Mouse (Mus musculus) midbrain, embryonic 13.5 days (tissue): ENCODE results near the gene Pitpnb. TPM values are rescaled to one million over a fixed set of nuclear protein-coding genes. Genes with fewer than 3 reads are reported as not detected.

ENCODE experiments used
- ATAC-seq: fragments of 200-750 bp; cut with Nextera tagmentation; 2 replicates; pipeline ENCODE4 v1.8.0; 2017; ENCODE audit warnings: mild to moderate bottlenecking, moderate TSS enrichment, moderate library complexity
- H3K27ac ChIP-seq: fragments of 300-500 bp; sonication (generic); 2 replicates; pipeline ENCODE4 v1.5.1; 2015; ENCODE audit warnings: inconsistent platforms, mild to moderate bottlenecking, moderate library complexity
- H3K27me3 ChIP-seq: fragments of 300-500 bp; sonication (generic); 2 replicates; pipeline ENCODE4 v1.6.1; 2015; ENCODE audit warnings: mild to moderate bottlenecking, inconsistent platforms
- H3K36me3 ChIP-seq: fragments of 300-500 bp; sonication (generic); 2 replicates; pipeline ENCODE4 v1.6.1; 2015; ENCODE audit warnings: mild to moderate bottlenecking, inconsistent platforms
- H3K4me1 ChIP-seq: fragments of 300-500 bp; sonication (generic); replicated peaks from 2 replicates; pipeline ENCODE4 v1.6.1; 2015; ENCODE audit warnings: inconsistent platforms
- H3K4me2 ChIP-seq: fragments of 300-500 bp; sonication (generic); replicated peaks from 2 replicates; pipeline ENCODE4 v1.6.1; 2015; ENCODE audit warnings: moderate library complexity, mild to moderate bottlenecking, inconsistent platforms
- H3K4me3 ChIP-seq: fragments of 300-500 bp; sonication (generic); replicated peaks from 2 replicates; pipeline ENCODE4 v1.5.1; 2015; ENCODE audit warnings: mild to moderate bottlenecking, inconsistent platforms
- H3K9ac ChIP-seq: fragments of 300-500 bp; sonication (generic); replicated peaks from 2 replicates; pipeline ENCODE4 v1.6.1; 2015; ENCODE audit warnings: mild to moderate bottlenecking, inconsistent platforms
- H3K9me3 ChIP-seq: fragments of 300-500 bp; sonication (generic); 2 replicates; pipeline ENCODE4 v1.6.1; 2016; ENCODE audit warnings: mild to moderate bottlenecking, inconsistent platforms
- WGBS: fragments of 180-500 bp; shearing (Covaris S2); methylation state at CpG from one replicate; pipeline ENCODE4 v1.1.7; 2015; 5-methylcytosine and 5-hydroxymethylcytosine counted together
- polyA plus RNA-seq: library from polyadenylated mRNA; unstranded; fragments of >200 nt; fragmentation: Nextera tagmentation; extraction: Ambion mirVana; gene quantifications from 2 replicates; pipeline ENCODE4 v1.2.1, GENCODE M21; 2015

Pitpnb gene
- polyA plus RNA-seq, 1 experiment from 2014 or later, result 101 TPM

DNA sequence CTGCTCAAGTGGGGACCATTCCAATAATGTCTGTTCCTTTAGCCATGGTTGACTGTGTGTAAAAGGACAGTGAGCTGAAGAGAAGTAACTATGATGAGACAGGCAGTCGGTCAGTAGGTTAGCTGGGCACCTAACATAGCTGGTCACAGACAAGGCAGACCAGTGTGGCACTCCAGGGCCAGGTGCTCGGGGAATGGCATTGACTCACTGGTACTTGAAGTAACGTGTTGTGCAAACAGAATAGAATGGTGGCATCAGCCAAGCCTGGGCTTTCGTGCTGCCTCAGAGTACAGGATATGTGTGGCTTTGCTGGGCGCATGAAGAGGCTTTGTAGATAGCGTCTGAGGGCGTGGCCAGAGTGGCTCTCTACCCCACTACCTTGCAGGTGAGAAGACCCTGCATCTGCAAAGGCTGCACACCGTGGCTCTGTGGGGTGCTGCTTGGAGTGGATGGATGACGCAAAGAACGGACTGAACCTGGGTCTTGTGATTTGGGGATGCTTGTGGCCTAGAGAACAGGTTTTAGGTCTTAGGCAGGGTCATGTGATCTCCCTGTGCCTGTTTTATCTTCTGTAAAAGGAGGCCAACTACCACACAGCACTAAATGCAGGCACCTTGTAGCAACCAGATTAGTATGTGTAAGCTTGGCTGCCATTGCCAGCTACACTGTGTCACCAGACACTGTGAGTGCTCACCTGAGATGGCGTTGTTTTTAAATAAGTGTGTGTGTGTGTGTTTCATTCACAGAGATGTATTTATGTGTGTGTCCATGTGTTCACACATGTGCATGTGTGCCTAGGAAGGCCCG is 26.5 kb downstream of the Pitpnb start:
- H3K4me1 ChIP-seq, result no peaks in the 10 kb centered on the region
- H3K9ac ChIP-seq, result no peak overlapping the region
- WGBS, result 96% methylated on average over 12 of the region's 12 CpGs
- H3K27me3 ChIP-seq, result no peaks in the 10 kb centered on the region
- H3K9me3 ChIP-seq, result no peaks in the 10 kb centered on the region
- no peak overlapping the region for H3K4me3 ChIP-seq
- no peak for ATAC-seq
- H3K36me3 ChIP-seq, result peaks cover 64% of the 10 kb centered on the region
- H3K4me2 ChIP-seq, result no peak overlapping the region
- no peak overlapping the region for H3K27ac ChIP-seq

DNA sequence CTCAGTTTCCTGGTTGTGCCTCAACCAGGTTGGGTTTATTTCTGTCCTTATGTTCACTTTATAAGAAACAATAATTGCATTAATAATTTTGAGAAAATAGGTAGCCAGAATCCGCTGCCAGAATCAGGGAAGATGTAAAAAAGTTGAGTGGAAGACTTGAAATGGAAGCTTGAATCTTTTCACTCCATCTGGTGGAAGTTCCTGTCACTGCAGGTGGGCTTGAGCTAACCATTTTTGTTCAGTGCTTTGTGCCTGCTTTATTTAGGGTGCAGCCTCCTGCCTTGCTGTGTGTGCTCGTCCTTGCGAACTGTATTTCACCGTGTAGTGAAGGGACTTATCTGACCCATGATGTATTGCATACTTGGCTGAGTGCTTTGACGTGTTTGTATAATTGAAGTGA is 30.0 kb downstream of the Pitpnb start:
- Histone ChIP-seq H3K27me3 (no peaks in the 10 kb centered on the region), H3K4me2 (no peak overlapping the region), H3K4me1 (peaks cover 5% of the 10 kb centered on the region), H3K36me3 (peaks cover 72% of the 10 kb centered on the region), H3K9ac (no peak overlapping the region), H3K27ac (no peak overlapping the region), H3K4me3 (no peak overlapping the region), H3K9me3 (no peaks in the 10 kb centered on the region)
- ATAC-seq, result no peak
- 82% methylated on average over 5 of the region's 5 CpGs for WGBS

DNA sequence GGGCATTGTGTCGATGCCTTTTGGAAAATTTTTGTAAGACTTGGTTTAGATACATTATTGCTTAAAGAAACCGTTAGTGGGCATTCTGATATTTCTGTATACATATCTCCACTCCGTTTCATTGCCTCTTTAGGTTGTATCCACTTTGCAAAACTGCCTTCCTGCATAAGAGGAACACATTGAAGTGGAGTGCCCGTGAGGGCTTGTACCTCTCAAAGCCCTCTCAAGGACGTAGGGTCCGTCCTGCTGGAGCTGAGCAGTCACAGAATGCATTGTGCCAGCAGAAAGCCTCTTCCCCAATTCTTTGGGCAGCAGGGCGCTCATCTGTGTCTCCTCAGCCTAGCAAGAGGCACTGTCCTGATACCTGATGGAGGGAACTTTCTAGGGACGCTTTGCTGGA is 30.5 kb downstream of the Pitpnb start:
- no peak overlapping the region for H3K27ac ChIP-seq
- ATAC-seq, result no peak
- no peaks in the 10 kb centered on the region for H3K9me3 ChIP-seq
- H3K9ac ChIP-seq, result no peak overlapping the region
- H3K27me3 ChIP-seq, result no peaks in the 10 kb centered on the region
- H3K4me2 ChIP-seq, result no peak overlapping the region
- H3K4me1 ChIP-seq, result peaks cover 10% of the 10 kb centered on the region
- H3K36me3 ChIP-seq, result peaks cover 67% of the 10 kb centered on the region
- H3K4me3 ChIP-seq, result no peak overlapping the region
- WGBS, result 87% methylated on average over 8 of the region's 8 CpGs

DNA sequence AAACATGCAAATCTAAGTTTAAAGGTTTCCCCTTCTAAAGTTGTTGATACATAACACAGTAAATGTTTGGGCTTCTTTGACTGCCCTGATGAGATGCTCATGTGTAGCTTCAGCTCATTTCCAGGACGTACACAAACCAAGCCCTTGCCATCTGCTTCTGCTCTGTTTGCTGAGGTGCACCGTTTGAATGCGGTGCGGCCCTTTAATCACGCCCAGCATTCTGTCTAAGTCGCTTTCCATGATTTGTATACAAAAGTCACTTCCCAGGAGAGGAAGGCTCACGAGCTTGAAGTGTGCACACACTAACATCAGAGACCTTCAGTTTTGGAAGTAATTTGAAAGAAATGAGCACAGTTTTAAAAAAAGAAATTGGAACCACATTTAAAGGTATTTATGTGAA is 31.3 kb downstream of the Pitpnb start:
- 54% methylated on average over 7 of the region's 7 CpGs for WGBS
- Histone ChIP-seq H3K4me2 (no peak overlapping the region), H3K27ac (no peak overlapping the region), H3K4me3 (no peak overlapping the region), H3K36me3 (peaks cover 59% of the 10 kb centered on the region), H3K27me3 (no peaks in the 10 kb centered on the region), H3K9ac (no peak overlapping the region), H3K4me1 (peaks cover 18% of the 10 kb centered on the region), H3K9me3 (no peaks in the 10 kb centered on the region)
- ATAC-seq, result no peak

DNA sequence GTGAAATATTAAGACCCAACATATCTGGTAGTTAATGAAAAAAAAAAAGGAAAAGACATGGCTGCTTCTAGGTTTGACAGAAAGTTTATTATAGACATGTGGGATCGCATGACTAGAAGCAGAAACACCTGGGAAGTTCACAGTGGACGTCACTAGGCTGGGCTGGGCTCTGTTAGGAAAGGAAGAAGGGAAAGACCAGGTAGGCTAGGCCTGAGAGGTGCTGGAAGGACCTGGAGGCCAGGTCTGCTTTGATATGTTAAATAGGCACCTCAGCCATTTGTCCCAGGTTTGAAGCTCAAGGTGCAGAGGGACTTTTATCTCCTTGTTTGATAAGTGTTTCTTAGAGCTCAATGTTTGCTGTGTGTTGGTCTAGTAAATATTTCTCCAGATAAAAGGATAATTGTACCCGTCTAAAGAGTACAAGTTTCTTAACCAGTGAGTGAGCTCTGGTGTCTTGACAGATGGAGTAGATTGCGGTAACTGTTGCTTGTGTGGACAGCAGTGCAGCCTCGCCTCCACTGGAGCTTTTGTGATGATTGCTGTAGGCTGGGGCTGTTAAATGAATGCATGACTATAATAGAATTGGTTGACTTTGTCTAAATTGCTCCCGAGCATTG is 33.0 kb downstream of the Pitpnb start:
- Histone ChIP-seq H3K36me3 (peaks cover 42% of the 10 kb centered on the region), H3K27me3 (no peaks in the 10 kb centered on the region), H3K27ac (no peak overlapping the region), H3K4me1 (peaks cover 35% of the 10 kb centered on the region), H3K9ac (no peak overlapping the region), H3K4me3 (no peak overlapping the region), H3K4me2 (no peak overlapping the region), H3K9me3 (no peaks in the 10 kb centered on the region)
- 74% methylated on average over 6 of the region's 6 CpGs for WGBS
- no peak for ATAC-seq

DNA sequence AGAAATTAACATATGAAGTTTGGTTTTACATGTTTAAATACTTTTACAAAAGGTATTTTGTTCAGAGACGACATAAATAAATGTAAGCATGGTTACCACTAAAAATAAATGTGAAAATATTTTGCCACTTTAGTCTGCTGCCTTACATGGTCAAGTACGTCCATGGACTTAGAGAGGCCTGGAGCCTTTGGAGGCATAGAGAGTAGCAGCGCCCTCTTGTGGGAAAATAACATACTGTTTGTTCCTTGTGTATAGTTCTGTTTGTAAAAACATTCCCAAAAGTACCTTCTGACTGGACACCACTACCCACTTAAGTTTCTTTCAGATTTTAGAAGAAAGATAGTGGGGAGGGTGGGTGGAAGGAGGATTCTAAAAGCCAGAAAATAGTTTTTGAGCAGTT is 34.0 kb downstream of the Pitpnb start:
- WGBS, result 44% methylated on average over 3 of the region's 3 CpGs
- Histone ChIP-seq H3K4me2 (no peak overlapping the region), H3K4me1 (peaks cover 45% of the 10 kb centered on the region), H3K4me3 (no peak overlapping the region), H3K9me3 (no peaks in the 10 kb centered on the region), H3K36me3 (peaks cover 32% of the 10 kb centered on the region), H3K27ac (no peak overlapping the region), H3K27me3 (no peaks in the 10 kb centered on the region), H3K9ac (no peak overlapping the region)
- no peak for ATAC-seq

DNA sequence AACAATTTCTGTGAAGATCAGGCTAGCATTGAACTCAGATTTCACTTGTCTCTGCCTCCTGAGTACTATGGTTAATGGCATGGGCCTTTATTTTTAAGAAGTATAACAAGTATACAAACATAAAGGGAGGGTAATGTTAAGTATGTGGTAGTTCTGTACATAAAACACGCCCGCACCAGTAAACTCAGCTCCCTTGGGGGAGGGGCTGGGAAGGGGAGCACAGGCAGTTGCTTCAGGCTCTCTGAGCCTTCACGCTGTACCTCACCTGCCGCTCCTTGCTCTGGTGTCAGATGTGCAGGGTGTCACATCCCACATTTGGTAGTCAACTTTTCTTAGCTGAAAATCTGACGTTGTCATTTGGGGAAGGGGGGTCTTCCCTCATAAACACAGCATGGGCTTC is 35.6 kb downstream of the Pitpnb start:
- peak overlapping the region; percentile 73 for H3K27ac ChIP-seq
- no peak overlapping the region for H3K9ac ChIP-seq
- peaks cover 47% of the 10 kb centered on the region for H3K4me1 ChIP-seq
- no peak for ATAC-seq
- 79% methylated on average over 5 of the region's 5 CpGs for WGBS
- no peak overlapping the region for H3K4me2 ChIP-seq
- H3K27me3 ChIP-seq, result no peaks in the 10 kb centered on the region
- no peaks in the 10 kb centered on the region for H3K9me3 ChIP-seq
- no peak overlapping the region for H3K4me3 ChIP-seq
- H3K36me3 ChIP-seq, result peaks cover 17% of the 10 kb centered on the region

DNA sequence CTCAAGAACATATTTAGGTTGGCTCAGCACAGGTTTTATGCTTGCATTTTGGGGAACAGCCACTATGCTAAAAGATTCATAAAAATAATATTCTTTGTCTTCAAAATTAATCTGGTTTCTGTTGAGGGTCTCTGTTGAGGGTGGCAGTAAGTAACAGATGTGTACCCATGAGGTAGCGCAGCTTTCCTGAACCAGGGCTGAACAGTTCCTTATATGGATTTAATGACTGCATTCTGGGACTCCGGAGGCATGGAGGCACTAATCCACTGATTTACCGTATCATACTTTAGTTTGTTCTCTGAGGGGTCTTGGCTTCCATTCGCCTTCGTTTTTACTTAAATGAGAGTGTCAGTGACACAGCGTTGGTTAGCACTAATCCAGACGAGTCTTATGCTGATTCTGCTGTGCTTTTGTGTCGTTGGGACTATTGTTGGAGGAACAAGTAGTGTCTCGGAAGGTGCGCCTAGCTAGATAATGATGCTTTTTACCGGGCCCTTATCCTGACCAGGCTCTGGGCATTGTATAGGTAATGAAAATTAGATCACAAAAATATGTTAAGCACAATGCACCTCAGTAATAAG is 37.5 kb downstream of the Pitpnb start:
- peak overlapping the region; percentile 21; the same call in 1 of the 2 replicates for H3K4me2 ChIP-seq
- H3K27me3 ChIP-seq, result no peaks in the 10 kb centered on the region
- H3K9ac ChIP-seq, result peak overlapping the region; percentile 30; the same call in 1 of the 2 replicates
- WGBS, result 17% methylated on average over 11 of the region's 11 CpGs
- H3K27ac ChIP-seq, result peak overlapping the region; percentile 93
- peaks cover 20% of the 10 kb centered on the region for H3K36me3 ChIP-seq
- no peaks in the 10 kb centered on the region for H3K9me3 ChIP-seq
- H3K4me3 ChIP-seq, result no peak overlapping the region
- peak; percentile 64 for ATAC-seq
- peaks cover 47% of the 10 kb centered on the region for H3K4me1 ChIP-seq

DNA sequence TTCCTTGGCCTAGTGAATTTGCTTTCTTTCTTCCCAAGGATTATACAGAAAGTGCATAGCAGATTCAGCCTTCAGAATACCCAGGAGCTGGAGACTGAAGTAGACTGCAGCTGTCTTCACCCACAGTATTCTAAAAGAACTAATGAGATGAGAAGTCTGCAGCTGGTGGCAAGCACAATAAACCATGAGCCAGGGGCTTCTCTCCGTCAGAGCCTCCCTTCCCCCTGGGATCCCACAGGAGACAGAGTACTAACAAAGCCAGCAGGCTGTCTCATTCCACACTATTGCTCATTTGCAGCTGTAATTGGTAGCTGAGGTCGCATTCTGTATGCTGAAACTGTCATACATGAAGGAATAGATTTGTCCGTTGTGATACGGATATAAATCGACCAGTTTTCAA is 38.0 kb downstream of the Pitpnb start:
- Histone ChIP-seq H3K27ac (peak overlapping the region; percentile 93), H3K36me3 (peaks cover 25% of the 10 kb centered on the region), H3K4me3 (no peak overlapping the region), H3K4me1 (peaks cover 47% of the 10 kb centered on the region), H3K9ac (0 out of 2 replicates have a peak overlapping the region, but pooled peaks have one; percentile 43), H3K27me3 (no peaks in the 10 kb centered on the region), H3K9me3 (no peaks in the 10 kb centered on the region), H3K4me2 (no peak overlapping the region)
- 17% methylated on average over 5 of the region's 5 CpGs for WGBS
- ATAC-seq, result peak; percentile 85

DNA sequence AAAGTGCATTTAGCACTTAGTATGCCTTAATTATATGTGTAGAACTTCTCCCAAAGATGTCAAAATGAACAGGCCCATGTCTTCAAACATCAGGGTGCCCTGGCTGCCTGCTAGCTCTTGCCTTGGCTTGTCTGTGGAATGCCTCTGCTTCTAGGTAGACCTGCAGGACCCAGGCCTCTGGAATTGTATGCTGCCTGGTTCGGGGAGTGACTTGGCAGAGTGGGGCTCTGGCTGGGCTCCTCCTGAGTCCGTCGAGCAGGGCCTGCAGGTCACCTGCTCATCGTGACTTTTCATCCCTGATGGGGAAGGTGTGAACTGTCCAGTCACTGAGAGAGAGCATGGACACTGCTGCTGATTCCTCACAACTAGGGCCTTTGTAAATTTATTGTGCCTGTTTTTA is 45.1 kb downstream of the Pitpnb start:
- H3K4me1 ChIP-seq, result no peaks in the 10 kb centered on the region
- peaks cover 85% of the 10 kb centered on the region for H3K36me3 ChIP-seq
- WGBS, result 83% methylated on average over 4 of the region's 4 CpGs
- no peak overlapping the region for H3K4me3 ChIP-seq
- H3K9me3 ChIP-seq, result no peaks in the 10 kb centered on the region
- ATAC-seq, result no peak
- H3K4me2 ChIP-seq, result no peak overlapping the region
- H3K9ac ChIP-seq, result no peak overlapping the region
- H3K27me3 ChIP-seq, result no peaks in the 10 kb centered on the region
- H3K27ac ChIP-seq, result no peak overlapping the region

DNA sequence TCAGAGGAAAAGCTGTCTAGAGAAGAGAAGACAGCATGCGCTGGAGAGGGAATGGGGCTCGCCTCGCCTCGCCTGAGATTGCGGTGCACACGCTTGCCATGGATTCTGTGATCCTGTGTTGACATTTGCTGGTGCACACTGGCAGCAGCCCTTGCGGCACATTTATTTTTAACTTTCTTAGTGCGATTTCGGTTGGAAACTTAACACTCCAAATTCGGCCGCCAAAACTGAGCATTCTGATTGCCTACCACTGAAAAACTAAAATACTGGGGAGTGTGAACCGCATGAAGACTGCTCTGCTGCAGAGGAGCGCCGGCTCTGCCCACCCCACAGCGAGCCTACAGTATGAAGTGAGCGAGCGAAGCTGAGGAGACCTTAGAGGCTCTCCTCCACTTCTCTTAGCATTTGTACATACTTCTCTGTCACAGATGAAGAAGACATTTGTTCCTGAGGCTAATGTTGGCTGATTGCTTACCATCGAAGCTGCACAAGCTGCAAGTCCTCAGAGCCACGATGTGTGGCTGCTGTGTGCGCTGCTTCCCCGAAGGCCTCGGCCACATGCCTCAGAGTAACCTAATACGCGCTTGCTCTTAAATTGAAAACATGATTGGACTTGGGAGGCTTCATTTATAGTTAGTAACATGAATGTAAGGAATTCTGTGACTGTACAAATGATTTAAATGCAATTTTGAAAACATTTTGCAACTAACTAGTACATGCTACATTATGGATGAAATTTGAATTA is 45.9 kb downstream of the Pitpnb start:
- H3K27me3 ChIP-seq, result no peaks in the 10 kb centered on the region
- peaks cover 89% of the 10 kb centered on the region for H3K36me3 ChIP-seq
- WGBS, result 95% methylated on average over 24 of the region's 24 CpGs
- no peak overlapping the region for H3K4me3 ChIP-seq
- no peaks in the 10 kb centered on the region for H3K4me1 ChIP-seq
- no peak overlapping the region for H3K9ac ChIP-seq
- no peak overlapping the region for H3K27ac ChIP-seq
- ATAC-seq, result no peak
- H3K4me2 ChIP-seq, result no peak overlapping the region
- no peaks in the 10 kb centered on the region for H3K9me3 ChIP-seq
